Mouse (Mus musculus): ENCODE measurements around the gene Ift122.
"Not testable (repeated sequence)": the region's sequence is repeated elsewhere in the genome, so short reads cannot be mapped to it uniquely, and the experiment has no call there.

Gene Ift122

GRCm38 (mm10) chr6:115846640-115847411 is 6.4 kb upstream of the Ift122 start:
- peak; percentile 58 for DNase-seq (ENCODE audit: extremely low spot score)

GRCm38 (mm10) chr6:115848598-115849304 is 4.5 kb upstream of the Ift122 start:
- no peak for DNase-seq (ENCODE audit: extremely low spot score)

- no peak for DNase-seq (ENCODE audit: extremely low spot score)
Measured at GRCm38 (mm10) chr6:115852446-115853090, 702 bp upstream of the Ift122 start.

- no peak for DNase-seq (ENCODE audit: extremely low spot score)
Measured at GRCm38 (mm10) chr6:115853985-115854384, 715 bp downstream of the Ift122 start.

GRCm38 (mm10) chr6:115854432-115854831 is 1.2 kb downstream of the Ift122 start:
- DNase-seq (ENCODE audit: extremely low spot score): no peak

GRCm38 (mm10) chr6:115855733-115856360 is 2.6 kb downstream of the Ift122 start:
- no peak for DNase-seq (ENCODE audit: extremely low spot score)

- no peak for DNase-seq (ENCODE audit: extremely low spot score)
Measured at GRCm38 (mm10) chr6:115856361-115856745, 3.1 kb downstream of the Ift122 start.

- no peak for DNase-seq (ENCODE audit: extremely low spot score)
Measured at GRCm38 (mm10) chr6:115859258-115859657, 6.0 kb downstream of the Ift122 start.

- no peak for DNase-seq (ENCODE audit: extremely low spot score)
Measured at GRCm38 (mm10) chr6:115860027-115860556, 6.8 kb downstream of the Ift122 start.

- no peak for DNase-seq (ENCODE audit: extremely low spot score)
Measured at GRCm38 (mm10) chr6:115863340-115863841, 10.1 kb downstream of the Ift122 start.

GRCm38 (mm10) chr6:115865246-115865645 is 12.0 kb downstream of the Ift122 start:
- DNase-seq (ENCODE audit: extremely low spot score): no peak

- DNase-seq (ENCODE audit: extremely low spot score): not testable (repeated sequence)
Measured at GRCm38 (mm10) chr6:115867157-115867556, 13.9 kb downstream of the Ift122 start.

GRCm38 (mm10) chr6:115871318-115871717 is 18.0 kb downstream of the Ift122 start:
- DNase-seq (ENCODE audit: extremely low spot score): not testable (repeated sequence)

- no peak for DNase-seq (ENCODE audit: extremely low spot score)
Measured at GRCm38 (mm10) chr6:115877239-115877638, 24.0 kb downstream of the Ift122 start.

- DNase-seq (ENCODE audit: extremely low spot score): no peak
Measured at GRCm38 (mm10) chr6:115878694-115879093, 25.4 kb downstream of the Ift122 start.

GRCm38 (mm10) chr6:115879736-115880135 is 26.5 kb downstream of the Ift122 start:
- DNase-seq (ENCODE audit: extremely low spot score): no peak

GRCm38 (mm10) chr6:115880751-115881150 is 27.5 kb downstream of the Ift122 start:
- DNase-seq (ENCODE audit: extremely low spot score): no peak

GRCm38 (mm10) chr6:115884018-115884417 is 30.7 kb downstream of the Ift122 start:
- no peak for DNase-seq (ENCODE audit: extremely low spot score)

GRCm38 (mm10) chr6:115886894-115887293 is 33.6 kb downstream of the Ift122 start:
- DNase-seq (ENCODE audit: extremely low spot score): no peak

GRCm38 (mm10) chr6:115888296-115888695 is 35.0 kb downstream of the Ift122 start:
- DNase-seq (ENCODE audit: extremely low spot score): peak; percentile 36

- no peak for DNase-seq (ENCODE audit: extremely low spot score)
Measured at GRCm38 (mm10) chr6:115890601-115891000, 37.3 kb downstream of the Ift122 start.

GRCm38 (mm10) chr6:115891061-115891460 is 37.8 kb downstream of the Ift122 start:
- DNase-seq (ENCODE audit: extremely low spot score): no peak

Measured in embryo, embryonic 9.5 days (tissue).